Mouse (Mus musculus) intestine, embryonic 15.5 days (tissue): ENCODE measurements around the gene Hoxa9. TPM values are rescaled to one million over a fixed set of nuclear protein-coding genes. Genes with fewer than 3 reads are reported as not detected.

Source experiments
- ATAC-seq: fragments of 200-750 bp; cut with Nextera tagmentation; 2 replicates; pipeline ENCODE4 v1.8.0; 2017; ENCODE audit warnings: moderate TSS enrichment, moderate library complexity
- H3K27ac ChIP-seq: fragments of 300-500 bp; sonication (generic); 2 replicates; pipeline ENCODE4 v1.5.1; 2015; ENCODE audit warnings: mild to moderate bottlenecking, inconsistent platforms
- H3K27me3 ChIP-seq: fragments of 300-500 bp; sonication (generic); replicated peaks from 2 replicates; pipeline ENCODE4 v1.6.1; 2015; ENCODE audit warnings: inconsistent platforms
- H3K36me3 ChIP-seq: fragments of 300-500 bp; sonication (generic); 2 replicates; pipeline ENCODE4 v1.6.1; 2015; ENCODE audit warnings: inconsistent platforms
- H3K4me1 ChIP-seq: fragments of 300-500 bp; sonication (generic); replicated peaks from 2 replicates; pipeline ENCODE4 v1.6.1; 2015; ENCODE audit warnings: inconsistent platforms
- H3K4me2 ChIP-seq: fragments of 300-500 bp; sonication (generic); replicated peaks from 2 replicates; pipeline ENCODE4 v1.6.1; 2015; ENCODE audit warnings: mild to moderate bottlenecking, inconsistent platforms
- H3K4me3 ChIP-seq: fragments of 300-500 bp; sonication (generic); replicated peaks from 2 replicates; pipeline ENCODE4 v1.5.1; 2015; ENCODE audit warnings: inconsistent platforms
- H3K9ac ChIP-seq: fragments of 300-500 bp; sonication (generic); 2 replicates; pipeline ENCODE4 v1.6.1; 2015; ENCODE audit warnings: inconsistent platforms
- H3K9me3 ChIP-seq: fragments of 300-500 bp; sonication (generic); 2 replicates; pipeline ENCODE4 v1.6.1; 2016; ENCODE audit warnings: inconsistent platforms
- WGBS: fragments of 180-500 bp; shearing (Covaris S2); methylation state at CpG from one replicate; pipeline ENCODE4 v1.1.7; 2015; 5-methylcytosine and 5-hydroxymethylcytosine counted together
- polyA plus RNA-seq: library from polyadenylated mRNA; unstranded; fragments of >200 nt; fragmentation: Nextera tagmentation; extraction: Ambion mirVana; gene quantifications from 2 replicates; pipeline ENCODE4 v1.2.1, GENCODE M21; 2015

The Hoxa9 gene
- polyA plus RNA-seq, 1 experiment from 2014 or later = 6.3 TPM

DNA sequence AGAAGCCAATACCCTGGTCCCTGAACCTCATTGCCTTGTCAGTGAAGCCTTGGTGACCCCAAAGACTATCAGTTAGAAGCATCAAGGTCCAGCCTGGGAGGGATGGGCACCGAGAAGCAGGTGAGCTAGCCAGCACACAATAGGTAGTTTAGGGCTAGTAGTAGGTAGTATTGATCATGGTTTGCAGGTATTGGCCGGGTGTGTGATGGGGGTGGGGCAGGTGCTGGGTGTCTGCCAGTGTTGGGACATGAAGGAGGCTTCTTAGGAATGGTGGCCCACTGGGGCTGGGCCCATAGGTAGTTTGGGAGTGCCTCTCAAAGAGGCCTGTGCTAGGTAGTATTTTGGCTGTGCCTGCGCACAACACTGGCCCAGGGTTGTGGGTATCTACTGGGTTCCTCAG lies 15.8 kb downstream of the Hoxa9 start:
- Histone ChIP-seq H3K27me3 (peaks cover 80% of the 10 kb centered on the region), H3K9me3 (no peaks in the 10 kb centered on the region), H3K27ac (no peak overlapping the region), H3K4me1 (peaks cover 26% of the 10 kb centered on the region), H3K36me3 (no peaks in the 10 kb centered on the region), H3K9ac (no peak overlapping the region), H3K4me3 (no peak overlapping the region), H3K4me2 (no peak overlapping the region)
- no peak for ATAC-seq
- WGBS = 43% methylated on average over 3 of the region's 3 CpGs

DNA sequence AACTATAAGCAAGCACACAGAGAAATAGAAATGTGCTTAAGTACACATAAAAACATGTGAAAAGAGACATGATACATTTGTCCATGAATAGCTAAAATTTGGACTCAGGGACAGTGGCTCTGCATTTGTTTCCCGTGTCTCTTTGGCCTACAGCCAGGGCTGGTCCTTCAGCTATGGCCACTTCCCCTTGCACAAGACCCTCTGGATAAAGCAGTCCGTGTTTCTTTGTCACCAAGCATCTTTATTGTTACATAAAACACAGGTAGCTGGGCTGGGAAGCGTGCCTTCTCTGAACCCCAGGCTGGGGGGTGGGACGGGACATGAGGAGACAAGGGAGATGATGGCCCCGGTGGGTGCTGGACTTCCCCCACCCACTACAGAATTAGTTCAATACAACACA lies 16.6 kb downstream of the Hoxa9 start:
- no peak for ATAC-seq
- H3K4me3 ChIP-seq = no peak overlapping the region
- no peak overlapping the region for H3K4me2 ChIP-seq

DNA sequence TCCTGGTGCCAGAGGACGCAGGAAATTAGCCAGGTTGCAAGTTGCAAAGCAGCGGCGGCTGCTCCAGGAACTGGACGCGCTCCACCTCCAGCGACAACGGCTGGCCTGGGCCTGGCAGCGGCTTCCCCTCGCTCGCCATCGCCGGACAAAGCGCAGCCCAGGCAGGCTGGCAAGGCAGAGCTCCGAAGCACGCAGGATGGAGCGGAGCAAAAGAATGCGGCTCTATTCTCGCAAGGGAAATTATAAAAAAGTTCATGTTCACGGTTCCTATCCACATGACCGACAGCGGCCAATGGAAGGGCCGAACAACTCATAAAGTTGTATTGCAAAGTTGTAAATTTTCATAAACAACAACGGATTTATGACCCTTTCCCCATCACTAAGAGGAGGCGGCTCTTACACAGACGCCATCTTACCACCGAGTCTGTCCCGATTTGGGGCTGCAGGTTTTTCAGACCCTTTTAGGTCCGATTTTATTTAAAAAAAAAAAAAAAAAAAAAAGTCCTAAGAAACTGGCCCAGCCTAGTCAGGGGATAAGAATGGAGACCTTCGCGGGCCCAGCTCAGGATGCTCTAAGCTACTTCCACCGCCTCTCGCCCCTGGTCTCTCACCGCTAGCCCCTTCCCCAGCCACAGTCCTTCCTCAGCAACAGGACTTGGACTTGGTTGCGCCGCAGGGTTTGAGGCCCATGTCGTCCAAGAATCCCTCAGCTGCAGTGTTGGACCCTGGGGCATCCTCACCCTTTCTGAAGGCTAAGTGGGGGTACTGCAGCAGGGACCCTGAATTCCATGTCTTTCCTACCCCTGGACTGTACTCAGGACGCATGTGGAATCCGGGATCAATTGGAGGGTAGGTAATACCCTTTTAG lies 17.5 kb downstream of the Hoxa9 start, which contains the start of the genes Hoxa3 and Gm28308:
Gene Hoxa3 (minus strand): TSS at position 218 of the 868 bp plus-strand sequence.
Gene Gm28308 (minus strand): TSS at position 221 of the 868 bp plus-strand sequence.
- H3K4me2 ChIP-seq = peak within 1 kb of the TSS; percentile 69
- WGBS = 10% methylated on average over 38 of the region's 38 CpGs
- peak; percentile 37; the same call in 1 of the 2 replicates for ATAC-seq
- H3K9me3 ChIP-seq = no peaks in the 10 kb centered on the region
- peak within 1 kb of the TSS; percentile 52 for H3K4me3 ChIP-seq
- peaks cover 79% of the 10 kb centered on the region for H3K27me3 ChIP-seq
- no peaks in the 10 kb centered on the region for H3K36me3 ChIP-seq
- peak within 1 kb of the TSS; percentile 91 for H3K27ac ChIP-seq
- H3K4me1 ChIP-seq = peaks cover 38% of the 10 kb centered on the region
- peak within 1 kb of the TSS; percentile 69 for H3K9ac ChIP-seq

More for the DNA sequence above, 16.6 kb downstream of the Hoxa9 start:
- Histone ChIP-seq H3K9me3 (no peaks in the 10 kb centered on the region), H3K4me1 (peaks cover 30% of the 10 kb centered on the region), H3K36me3 (no peaks in the 10 kb centered on the region), H3K9ac (no peak overlapping the region), H3K27me3 (peaks cover 80% of the 10 kb centered on the region), H3K27ac (no peak overlapping the region)
- WGBS = 52% methylated on average over 5 of the region's 5 CpGs

DNA sequence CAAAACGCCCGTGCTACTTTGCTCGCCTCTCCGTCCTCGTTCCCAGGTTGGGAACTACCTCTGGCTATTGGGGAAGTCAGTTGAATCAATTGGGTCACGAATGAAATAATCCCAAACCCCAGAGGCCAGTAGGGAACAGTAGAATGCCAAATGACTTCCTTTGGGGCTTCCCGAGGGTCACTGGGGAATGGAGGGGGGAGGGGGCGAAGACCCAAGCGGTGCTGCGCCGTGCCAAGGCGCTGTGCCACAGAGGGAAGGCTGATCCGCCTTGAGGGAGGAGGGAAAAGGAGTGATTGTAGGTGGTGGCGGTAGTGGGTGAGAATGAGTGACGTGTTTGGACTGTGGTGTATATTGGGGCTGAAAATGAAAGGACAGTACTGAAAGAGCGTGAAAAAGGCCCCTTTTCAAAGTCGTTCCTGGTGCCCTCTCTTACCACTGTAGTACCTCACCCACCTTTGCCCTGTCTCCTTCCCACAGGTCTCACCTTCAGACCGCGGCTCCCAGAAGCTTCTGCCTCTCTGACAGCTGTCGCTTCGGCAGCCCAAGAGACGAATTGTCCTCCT lies 18.3 kb downstream of the Hoxa9 start:
- 5% methylated on average over 22 of the region's 22 CpGs for WGBS
- Histone ChIP-seq H3K4me3 (peak overlapping the region; percentile 52), H3K9me3 (no peaks in the 10 kb centered on the region), H3K27me3 (peaks cover 76% of the 10 kb centered on the region), H3K4me1 (peaks cover 42% of the 10 kb centered on the region), H3K36me3 (no peaks in the 10 kb centered on the region), H3K9ac (peak overlapping the region; percentile 69), H3K4me2 (peak overlapping the region; percentile 69), H3K27ac (peak overlapping the region; percentile 91)
- no peak for ATAC-seq

DNA sequence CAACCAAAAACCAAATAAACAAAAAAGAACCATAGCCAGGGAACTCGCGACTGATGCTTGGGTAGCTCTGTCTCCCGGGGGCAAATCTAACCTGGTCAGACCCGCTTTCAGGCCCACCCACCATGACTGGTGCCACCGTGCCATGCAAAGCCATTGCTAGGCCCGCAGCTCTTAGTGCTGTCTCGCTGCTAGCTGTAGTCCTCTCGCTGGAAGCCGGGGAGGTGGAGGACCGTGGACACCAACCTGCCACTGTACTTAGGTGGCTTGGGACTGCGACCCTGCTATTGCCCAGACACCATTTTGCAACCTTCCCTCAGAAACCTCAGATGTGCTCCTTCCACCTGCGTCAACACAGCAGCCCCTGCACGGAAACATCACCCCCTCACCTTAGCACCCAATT lies 18.9 kb downstream of the Hoxa9 start:
- Histone ChIP-seq H3K4me3 (peak overlapping the region; percentile 52), H3K27ac (peak overlapping the region; percentile 48; the same call in 1 of the 2 replicates), H3K9ac (peak overlapping the region; percentile 69), H3K4me2 (peak overlapping the region; percentile 69), H3K9me3 (no peaks in the 10 kb centered on the region), H3K27me3 (peaks cover 77% of the 10 kb centered on the region), H3K36me3 (no peaks in the 10 kb centered on the region), H3K4me1 (peaks cover 41% of the 10 kb centered on the region)
- ATAC-seq = peak; percentile 27; the same call in 1 of the 2 replicates
- 6% methylated on average over 13 of the region's 13 CpGs for WGBS

DNA sequence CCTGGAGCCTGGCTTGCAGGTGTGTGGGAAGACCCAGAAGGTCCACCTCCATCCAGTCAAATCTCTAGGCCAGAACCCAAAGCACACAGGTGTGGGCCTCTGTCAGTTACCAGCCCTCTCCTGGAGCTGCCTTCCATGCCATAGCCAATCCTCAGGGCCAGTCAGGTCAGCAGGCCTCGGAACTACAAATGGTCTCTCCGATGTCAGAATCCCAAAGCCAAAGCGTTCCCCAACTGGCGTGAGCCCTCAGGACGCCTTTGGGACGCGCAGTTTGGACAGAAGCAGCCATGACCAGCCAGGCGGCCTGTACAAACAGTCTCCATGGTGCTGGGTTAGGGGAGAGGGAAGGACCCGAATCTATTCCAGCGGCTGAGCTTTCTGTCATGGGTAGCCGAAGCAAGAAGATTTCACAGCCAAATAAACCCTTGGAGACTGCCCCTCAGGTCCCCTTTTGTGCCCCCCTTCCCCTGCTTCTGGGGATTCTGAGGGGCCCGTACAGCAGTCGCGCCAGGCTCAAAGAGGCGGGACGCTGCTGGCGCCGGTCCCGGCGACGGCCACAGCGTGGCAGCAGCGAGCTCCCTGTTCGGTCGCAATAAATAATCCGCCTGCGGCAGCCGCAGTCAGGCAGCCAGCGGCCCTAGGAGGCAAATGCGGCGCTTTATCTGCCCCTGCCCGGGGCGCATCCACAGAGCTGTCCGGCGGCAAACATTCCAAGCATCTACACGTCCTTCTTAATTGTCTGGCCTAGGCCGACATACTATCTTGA lies 19.5 kb downstream of the Hoxa9 start:
- Histone ChIP-seq H3K9me3 (no peaks in the 10 kb centered on the region), H3K4me3 (peak overlapping the region; percentile 52), H3K9ac (peak overlapping the region; percentile 69), H3K4me1 (peaks cover 40% of the 10 kb centered on the region), H3K27me3 (peaks cover 75% of the 10 kb centered on the region), H3K27ac (peak overlapping the region; percentile 48; the same call in 1 of the 2 replicates), H3K4me2 (peak overlapping the region; percentile 69), H3K36me3 (no peaks in the 10 kb centered on the region)
- WGBS = 2% methylated on average over 37 of the region's 37 CpGs
- peak; percentile 72 for ATAC-seq

DNA sequence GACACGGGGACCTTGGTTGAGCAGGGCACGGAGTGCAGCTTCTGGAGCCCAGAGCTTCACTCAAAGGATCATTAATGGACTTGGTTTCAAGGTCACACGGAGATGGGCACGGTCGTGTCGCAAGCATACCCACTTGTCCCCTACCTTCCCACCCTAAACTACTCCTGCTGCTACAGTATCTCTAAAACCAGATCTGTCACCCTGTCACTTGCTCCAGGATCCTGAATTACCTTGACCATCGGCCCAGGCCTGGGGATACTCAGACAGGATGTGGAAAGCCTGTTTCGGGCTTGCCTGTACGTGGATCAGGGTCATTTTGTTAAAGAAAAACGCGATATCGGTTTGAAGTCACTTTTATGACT lies 21.2 kb downstream of the Hoxa9 start:
- ATAC-seq = no peak
- no peaks in the 10 kb centered on the region for H3K36me3 ChIP-seq
- peaks cover 72% of the 10 kb centered on the region for H3K27me3 ChIP-seq
- H3K9me3 ChIP-seq = no peaks in the 10 kb centered on the region
- peaks cover 39% of the 10 kb centered on the region for H3K4me1 ChIP-seq
- peak overlapping the region; percentile 15 for H3K9ac ChIP-seq
- peak overlapping the region; percentile 39 for H3K4me3 ChIP-seq
- H3K4me2 ChIP-seq = peak overlapping the region; percentile 91
- H3K27ac ChIP-seq = 0 out of 2 replicates have a peak overlapping the region, but pooled peaks have one; percentile 27
- WGBS = 28% methylated on average over 12 of the region's 12 CpGs

DNA sequence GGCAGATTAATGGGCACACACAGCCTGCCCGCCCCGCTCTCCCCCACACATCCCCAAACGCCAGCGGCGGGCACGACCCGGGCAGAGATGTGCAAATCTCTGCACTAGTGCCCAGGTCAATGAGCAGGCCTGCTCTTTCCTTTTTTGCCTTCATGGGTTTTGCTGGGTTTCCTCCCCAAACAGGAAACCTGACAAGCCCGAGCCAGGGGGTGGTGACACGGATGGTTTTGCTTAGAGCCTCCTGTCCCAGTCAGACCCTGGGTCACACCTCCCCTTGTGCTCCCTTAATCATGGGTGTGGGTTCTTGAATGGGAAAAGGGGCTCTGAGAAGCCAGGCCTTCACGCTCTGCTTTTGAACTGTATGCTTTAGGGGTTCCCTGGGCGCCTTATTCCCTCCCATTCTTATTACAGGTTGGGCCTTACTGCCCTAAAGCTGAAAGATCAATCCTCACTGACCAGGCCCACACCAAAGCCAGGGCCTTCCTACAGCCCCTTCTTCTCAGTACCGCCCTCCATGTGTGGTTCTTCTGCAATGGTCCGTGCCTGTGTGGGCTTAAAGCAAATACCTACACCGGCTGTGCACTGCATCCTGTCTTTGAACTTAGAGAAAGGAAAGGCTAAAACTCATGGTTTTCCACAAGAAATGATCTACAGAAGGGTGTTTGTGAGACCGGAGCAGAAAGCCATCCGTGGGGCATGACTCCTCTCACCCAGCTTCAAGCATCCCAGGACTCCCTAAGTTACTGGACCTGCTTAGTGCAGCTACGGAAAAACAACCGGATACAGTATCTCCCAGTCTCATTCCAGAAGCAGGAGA lies 21.8 kb downstream of the Hoxa9 start:
- Histone ChIP-seq H3K27me3 (peaks cover 66% of the 10 kb centered on the region), H3K36me3 (no peaks in the 10 kb centered on the region), H3K4me2 (peak overlapping the region; percentile 91), H3K4me3 (peak overlapping the region; percentile 39), H3K4me1 (peaks cover 39% of the 10 kb centered on the region), H3K9ac (peak overlapping the region; percentile 15), H3K27ac (peak overlapping the region; percentile 30; the same call in 1 of the 2 replicates), H3K9me3 (no peaks in the 10 kb centered on the region)
- ATAC-seq = no peak
- WGBS = 28% methylated on average over 17 of the region's 18 CpGs

DNA sequence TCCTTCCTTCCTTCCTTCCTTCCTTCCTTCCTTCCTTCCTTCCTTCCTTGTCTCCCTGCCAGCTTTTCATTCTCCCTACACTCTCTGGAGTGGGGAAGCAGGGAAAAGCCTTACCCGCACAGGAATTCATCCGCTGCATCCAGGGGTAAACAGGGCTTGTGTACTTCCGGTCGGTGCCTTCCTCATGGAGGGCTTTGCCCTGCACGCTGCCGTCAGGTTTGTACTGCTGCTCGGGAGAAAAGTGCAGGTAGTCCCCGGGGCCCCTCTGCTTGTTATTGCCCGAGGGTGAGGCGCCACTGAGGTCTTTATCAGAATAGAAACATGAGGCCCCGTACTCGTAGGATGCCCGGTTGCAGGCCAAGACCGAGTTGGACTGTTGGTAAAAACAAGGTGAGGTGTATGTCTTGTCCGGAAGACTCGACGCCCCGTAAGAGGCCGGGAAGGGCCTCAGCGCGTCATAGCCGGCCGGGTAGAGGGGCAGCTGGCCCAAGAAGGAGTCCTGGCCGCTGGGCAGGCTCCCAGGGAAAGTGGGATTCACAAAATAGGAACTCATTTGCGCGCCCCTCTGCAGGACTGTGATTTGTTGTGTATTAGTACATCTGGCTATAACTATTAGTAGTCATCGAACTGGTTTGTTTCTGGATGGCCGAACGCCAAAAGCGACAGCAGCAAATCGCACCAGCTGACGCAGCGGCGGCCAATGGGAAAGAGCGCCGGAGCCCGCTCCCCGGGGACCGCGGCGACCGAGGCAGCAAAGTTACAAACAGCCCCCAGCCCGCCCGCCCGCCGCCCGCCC lies 22.6 kb downstream of the Hoxa9 start, which contains the start of gene Hoxa6:
Gene Hoxa6 (minus strand): TSS at position 651 of the 796 bp plus-strand sequence.
- peak within 1 kb of the TSS; percentile 15 for H3K9ac ChIP-seq
- peaks cover 39% of the 10 kb centered on the region for H3K4me1 ChIP-seq
- H3K36me3 ChIP-seq = no peaks in the 10 kb centered on the region
- peak within 1 kb of the TSS; percentile 39 for H3K4me3 ChIP-seq
- peak within 1 kb of the TSS; percentile 91 for H3K4me2 ChIP-seq
- H3K9me3 ChIP-seq = no peaks in the 10 kb centered on the region
- peak within 1 kb of the TSS; percentile 33 for H3K27ac ChIP-seq
- ATAC-seq = 0 out of 2 replicates have a peak, but pooled peaks have one; percentile 6
- H3K27me3 ChIP-seq = peaks cover 63% of the 10 kb centered on the region
- 7% methylated on average over 47 of the region's 47 CpGs for WGBS

DNA sequence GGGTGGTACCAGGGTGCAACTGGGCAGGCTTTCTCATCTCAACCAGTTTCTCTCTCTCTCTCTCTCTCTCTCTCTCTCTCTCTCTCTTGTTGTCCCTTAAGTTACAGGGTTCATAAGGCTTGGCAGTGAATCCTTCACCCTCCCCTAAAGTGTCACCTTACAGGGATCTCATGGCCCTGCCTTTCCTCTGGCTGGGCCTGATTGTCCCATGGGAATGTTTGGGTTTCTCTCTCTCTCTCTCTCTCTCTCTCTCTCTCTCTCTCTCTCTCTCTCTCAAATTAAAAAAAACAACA lies 23.3 kb downstream of the Hoxa9 start:
- Histone ChIP-seq H3K36me3 (no peaks in the 10 kb centered on the region), H3K4me1 (peaks cover 34% of the 10 kb centered on the region), H3K27me3 (peaks cover 57% of the 10 kb centered on the region), H3K27ac (0 out of 2 replicates have a peak overlapping the region, but pooled peaks have one; percentile 33), H3K9me3 (no peaks in the 10 kb centered on the region), H3K4me2 (peak overlapping the region; percentile 91), H3K9ac (no peak overlapping the region), H3K4me3 (0 out of 2 replicates have a peak overlapping the region, but pooled peaks have one; percentile 9)
- ATAC-seq = no peak
